Mouse (Mus musculus): ENCODE results near the gene Fzd2. TPM values are rescaled to one million over a fixed set of nuclear protein-coding genes. Genes with fewer than 3 reads are reported as not detected.

The Fzd2 gene
- polyA plus RNA-seq, 1 experiment from 2014 or later, result 8.4 TPM

- DNase-seq (ENCODE audit: low spot score), result no peak
- Histone ChIP-seq H3K27ac (ENCODE audit: low read depth, low read length) (peak overlapping the region; percentile 73), H3K4me2 (peak overlapping the region; percentile 50), H3K9ac (ENCODE audit: low read depth, low read length) (no peak overlapping the region), H3K4me1 (replicated peaks; ENCODE audit: control insufficient read depth, insufficient read depth, low read length) (peaks cover 11% of the 10 kb centered on the region), H3K27me3 (replicated peaks; ENCODE audit: control insufficient read depth, insufficient read depth, low read length) (no peaks in the 10 kb centered on the region), H3K9me3 (ENCODE audit: control insufficient read depth, low read length) (peaks cover 2% of the 10 kb centered on the region), H3K4me3 (ENCODE audit: low read depth, low read length) (0 out of 2 replicates have a peak overlapping the region, but pooled peaks have one; percentile 8), H3K36me3 (ENCODE audit: control insufficient read depth, insufficient read depth, low read length) (no peaks in the 10 kb centered on the region)
- ATAC-seq (replicated peaks; ENCODE audit: low FRiP score), result peak; percentile 41; the same call in 1 of the 2 replicates
- 22% methylated on average over 17 of the region's 17 CpGs for WGBS
Observed at GRCm38 (mm10) chr11:102623876-102624789, 19.9 kb downstream of the Fzd2 start.

GRCm38 (mm10) chr11:102624888-102625407 lies 20.8 kb downstream of the Fzd2 start:
- no peak overlapping the region for H3K4me3 ChIP-seq (ENCODE audit: low read depth, low read length)
- H3K27me3 ChIP-seq (replicated peaks; ENCODE audit: control insufficient read depth, insufficient read depth, low read length), result no peaks in the 10 kb centered on the region
- peak overlapping the region; percentile 73 for H3K27ac ChIP-seq (ENCODE audit: low read depth, low read length)
- DNase-seq (ENCODE audit: low spot score), result no peak
- H3K4me1 ChIP-seq (replicated peaks; ENCODE audit: control insufficient read depth, insufficient read depth, low read length), result peaks cover 11% of the 10 kb centered on the region
- WGBS, result 60% methylated on average over 14 of the region's 14 CpGs
- H3K4me2 ChIP-seq, result peak overlapping the region; percentile 13; the same call in 1 of the 2 replicates
- ATAC-seq (replicated peaks; ENCODE audit: low FRiP score), result no peak
- no peak overlapping the region for H3K9ac ChIP-seq (ENCODE audit: low read depth, low read length)
- no peaks in the 10 kb centered on the region for H3K9me3 ChIP-seq (ENCODE audit: control insufficient read depth, low read length)
- H3K36me3 ChIP-seq (ENCODE audit: control insufficient read depth, insufficient read depth, low read length), result no peaks in the 10 kb centered on the region

GRCm38 (mm10) chr11:102627171-102627931 lies 23.2 kb downstream of the Fzd2 start:
- Histone ChIP-seq H3K4me2 (no peak overlapping the region), H3K9ac (ENCODE audit: low read depth, low read length) (no peak overlapping the region), H3K4me3 (ENCODE audit: low read depth, low read length) (no peak overlapping the region), H3K27ac (ENCODE audit: low read depth, low read length) (no peak overlapping the region), H3K4me1 (replicated peaks; ENCODE audit: control insufficient read depth, insufficient read depth, low read length) (peaks cover 23% of the 10 kb centered on the region), H3K27me3 (replicated peaks; ENCODE audit: control insufficient read depth, insufficient read depth, low read length) (0 out of 2 replicates have a peak, but pooled peaks cover 3% of the 10 kb centered on the region), H3K9me3 (ENCODE audit: control insufficient read depth, low read length) (no peaks in the 10 kb centered on the region), H3K36me3 (ENCODE audit: control insufficient read depth, insufficient read depth, low read length) (no peaks in the 10 kb centered on the region)
- DNase-seq (ENCODE audit: low spot score), result no peak
- WGBS, result 82% methylated on average over 9 of the region's 9 CpGs
- no peak for ATAC-seq (replicated peaks; ENCODE audit: low FRiP score)

GRCm38 (mm10) chr11:102628529-102628928 lies 24.3 kb downstream of the Fzd2 start:
- WGBS, result 72% methylated on average over 9 of the region's 9 CpGs
- H3K27ac ChIP-seq (ENCODE audit: low read depth, low read length), result no peak overlapping the region
- peaks cover 6% of the 10 kb centered on the region for H3K27me3 ChIP-seq (replicated peaks; ENCODE audit: control insufficient read depth, insufficient read depth, low read length)
- no peak overlapping the region for H3K4me2 ChIP-seq
- H3K4me1 ChIP-seq (replicated peaks; ENCODE audit: control insufficient read depth, insufficient read depth, low read length), result peaks cover 31% of the 10 kb centered on the region
- no peak for ATAC-seq (replicated peaks; ENCODE audit: low FRiP score)
- no peak for DNase-seq (ENCODE audit: low spot score)
- no peaks in the 10 kb centered on the region for H3K36me3 ChIP-seq (ENCODE audit: control insufficient read depth, insufficient read depth, low read length)
- H3K9me3 ChIP-seq (ENCODE audit: control insufficient read depth, low read length), result no peaks in the 10 kb centered on the region
- no peak overlapping the region for H3K4me3 ChIP-seq (ENCODE audit: low read depth, low read length)
- H3K9ac ChIP-seq (ENCODE audit: low read depth, low read length), result no peak overlapping the region

- Histone ChIP-seq H3K27me3 (replicated peaks; ENCODE audit: control insufficient read depth, insufficient read depth, low read length) (peaks cover 9% of the 10 kb centered on the region), H3K4me1 (replicated peaks; ENCODE audit: control insufficient read depth, insufficient read depth, low read length) (peaks cover 24% of the 10 kb centered on the region), H3K9me3 (ENCODE audit: control insufficient read depth, low read length) (no peaks in the 10 kb centered on the region), H3K36me3 (ENCODE audit: control insufficient read depth, insufficient read depth, low read length) (no peaks in the 10 kb centered on the region), H3K27ac (ENCODE audit: low read depth, low read length) (no peak overlapping the region), H3K9ac (ENCODE audit: low read depth, low read length) (no peak overlapping the region), H3K4me3 (ENCODE audit: low read depth, low read length) (no peak overlapping the region), H3K4me2 (no peak overlapping the region)
- no peak for ATAC-seq (replicated peaks; ENCODE audit: low FRiP score)
- no peak for DNase-seq (ENCODE audit: low spot score)
- 63% methylated on average over 8 of the region's 8 CpGs for WGBS
Observed at GRCm38 (mm10) chr11:102629375-102629774, 25.2 kb downstream of the Fzd2 start.

GRCm38 (mm10) chr11:102630731-102631130 lies 26.5 kb downstream of the Fzd2 start:
- Histone ChIP-seq H3K4me1 (replicated peaks; ENCODE audit: control insufficient read depth, insufficient read depth, low read length) (peaks cover 20% of the 10 kb centered on the region), H3K4me2 (no peak overlapping the region), H3K27me3 (replicated peaks; ENCODE audit: control insufficient read depth, insufficient read depth, low read length) (peaks cover 9% of the 10 kb centered on the region), H3K27ac (ENCODE audit: low read depth, low read length) (no peak overlapping the region), H3K9me3 (ENCODE audit: control insufficient read depth, low read length) (no peaks in the 10 kb centered on the region), H3K4me3 (ENCODE audit: low read depth, low read length) (no peak overlapping the region), H3K9ac (ENCODE audit: low read depth, low read length) (no peak overlapping the region), H3K36me3 (ENCODE audit: control insufficient read depth, insufficient read depth, low read length) (no peaks in the 10 kb centered on the region)
- DNase-seq (ENCODE audit: low spot score) (no peak), ATAC-seq (replicated peaks; ENCODE audit: low FRiP score) (no peak)
- 39% methylated on average over 7 of the region's 7 CpGs for WGBS

- no peaks in the 10 kb centered on the region for H3K9me3 ChIP-seq (ENCODE audit: control insufficient read depth, low read length)
- H3K27ac ChIP-seq (ENCODE audit: low read depth, low read length), result no peak overlapping the region
- no peak overlapping the region for H3K9ac ChIP-seq (ENCODE audit: low read depth, low read length)
- H3K4me1 ChIP-seq (replicated peaks; ENCODE audit: control insufficient read depth, insufficient read depth, low read length), result peaks cover 20% of the 10 kb centered on the region
- no peak overlapping the region for H3K4me3 ChIP-seq (ENCODE audit: low read depth, low read length)
- WGBS, result 68% methylated on average over 5 of the region's 5 CpGs
- ATAC-seq (replicated peaks; ENCODE audit: low FRiP score) (no peak), DNase-seq (ENCODE audit: low spot score) (no peak)
- peaks cover 9% of the 10 kb centered on the region for H3K27me3 ChIP-seq (replicated peaks; ENCODE audit: control insufficient read depth, insufficient read depth, low read length)
- H3K4me2 ChIP-seq, result no peak overlapping the region
- H3K36me3 ChIP-seq (ENCODE audit: control insufficient read depth, insufficient read depth, low read length), result no peaks in the 10 kb centered on the region
Observed at GRCm38 (mm10) chr11:102631203-102631602, 27.0 kb downstream of the Fzd2 start.

GRCm38 (mm10) chr11:102632725-102633124 lies 28.5 kb downstream of the Fzd2 start:
- DNase-seq (ENCODE audit: low spot score) (no peak), ATAC-seq (replicated peaks; ENCODE audit: low FRiP score) (no peak)
- H3K4me3 ChIP-seq (ENCODE audit: low read depth, low read length), result peak overlapping the region; percentile 20; the same call in 1 of the 2 replicates
- H3K4me1 ChIP-seq (replicated peaks; ENCODE audit: control insufficient read depth, insufficient read depth, low read length), result peaks cover 20% of the 10 kb centered on the region
- no peak overlapping the region for H3K9ac ChIP-seq (ENCODE audit: low read depth, low read length)
- H3K27me3 ChIP-seq (replicated peaks; ENCODE audit: control insufficient read depth, insufficient read depth, low read length), result peaks cover 9% of the 10 kb centered on the region
- no peaks in the 10 kb centered on the region for H3K36me3 ChIP-seq (ENCODE audit: control insufficient read depth, insufficient read depth, low read length)
- peak overlapping the region; percentile 63 for H3K4me2 ChIP-seq
- no peak overlapping the region for H3K27ac ChIP-seq (ENCODE audit: low read depth, low read length)
- no peaks in the 10 kb centered on the region for H3K9me3 ChIP-seq (ENCODE audit: control insufficient read depth, low read length)
- 6% methylated on average over 12 of the region's 13 CpGs for WGBS
